Mouse (Mus musculus) left cerebral cortex, adult 8-10 months (tissue): Measurements from ENCODE around the gene Fam169a. TPM values are rescaled to one million over a fixed set of nuclear protein-coding genes. Genes with fewer than 3 reads are reported as not detected.

Source experiments
- DNase-seq, 2 experiments: peaks; one replicate each; pipeline ENCODE4 v3.0.0; 2022; ENCODE audit warnings: low spot score in 2 of 2
- total RNA-seq, 4 experiments: library from RNA; stranded (reverse); gene quantifications; 2 replicates each; pipeline ENCODE4 v1.2.4; 2022

Gene Fam169a
- total RNA-seq, 4 experiments from 2014 or later, result 44.6 to 52.0 (median 50.7) TPM

DNA sequence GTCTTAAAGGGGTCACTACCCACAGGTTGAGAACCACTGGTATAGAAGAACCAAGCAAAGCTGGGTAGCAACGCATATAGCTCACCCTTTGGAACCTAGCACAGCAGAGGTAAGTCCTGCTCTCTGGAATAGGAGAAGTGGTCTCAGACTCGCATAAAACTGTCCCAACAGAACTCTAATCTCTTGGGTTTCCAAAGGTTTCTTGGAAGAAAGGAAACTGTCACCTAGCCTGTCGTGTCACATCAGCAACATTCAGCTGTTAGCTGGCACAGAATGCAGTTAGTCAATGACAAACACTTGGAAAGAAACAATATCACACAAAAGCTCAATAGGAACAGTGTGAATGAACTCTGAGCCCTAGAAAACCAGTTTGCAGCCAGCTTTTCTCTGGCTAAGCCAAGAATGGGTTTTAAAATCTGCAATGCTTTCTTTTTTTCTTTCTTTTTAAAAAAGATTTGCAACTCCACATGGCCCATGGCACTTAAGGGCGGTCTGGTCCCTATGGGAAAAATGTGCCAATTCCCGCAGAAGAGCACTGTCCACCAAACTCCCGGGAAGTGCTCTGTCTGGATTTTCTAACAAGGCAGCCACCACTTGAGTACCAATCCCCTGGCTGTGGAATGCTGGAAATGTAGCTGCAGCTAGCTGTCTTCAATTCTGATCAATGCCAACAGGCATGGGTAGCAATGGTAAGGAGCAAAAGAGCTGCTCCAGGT is 113.2 kb downstream of the Fam169a start:
- no peak for DNase-seq

Other genes starting within 250 kb of the Fam169a start
- 10 to 100 TPM; 10.6 to 16.4 (median 11.2) TPM for gene Gcnt4, start 142.6 kb upstream of the Fam169a start, total RNA-seq
- not detected for gene 1700029F12Rik, start 32.9 kb upstream of the Fam169a start, total RNA-seq
- 1 to 10 TPM in 2 of 4 experiments, not detected in 2; 1.2 to 3.0 TPM for gene Gm6169, start 32.0 kb downstream of the Fam169a start, total RNA-seq
- 10 to 100 TPM; 21.3 to 28.4 (median 25.4) TPM for gene Gfm2, start 70.7 kb downstream of the Fam169a start, total RNA-seq
- gene Nsa2, start 70.7 kb downstream of the Fam169a start, total RNA-seq, result 10 to 100 TPM; 29.4 to 43.6 (median 33.9) TPM
- gene Hexb, start 131.1 kb downstream of the Fam169a start, total RNA-seq, result 100 to 1,000 TPM; 108 to 345 (median 194) TPM
- gene Enc1, start 173.8 kb downstream of the Fam169a start, total RNA-seq, result 100 to 1,000 TPM; 425 to 545 (median 450) TPM